Mouse (Mus musculus) ES-E14 (cell line): Measurements from ENCODE around the gene Unc13d. TPM values are rescaled to one million over a fixed set of nuclear protein-coding genes. Genes with fewer than 3 reads are reported as not detected.

ENCODE experiments used
- DNase-seq: peaks from one replicate; pipeline ENCODE4 v3.0.0-alpha.2; 2013; ENCODE audit warnings: low read depth, low spot score
- H3K27ac ChIP-seq: 2 replicates; pipeline ENCODE4 v1.5.1; 2012; ENCODE audit warnings: low read depth, mild to moderate bottlenecking, low read length, moderate library complexity, mixed read lengths; ENCODE audit not compliant: poor library complexity, insufficient read depth, severe bottlenecking
- H3K36me3 ChIP-seq: 2 replicates; pipeline ENCODE4 v1.6.1; 2012; ENCODE audit warnings: mild to moderate bottlenecking, low read length, moderate library complexity, mixed read lengths; ENCODE audit not compliant: control insufficient read depth, poor library complexity, insufficient read depth, severe bottlenecking
- H3K4me1 ChIP-seq, 2 experiments: fragments of 150-350 bp in 1 of 2; sonication (generic) in 1 of 2; 2 replicates each; pipeline ENCODE4 v1.6.1; 2012; ENCODE audit warnings: low read length in 2 of 2, mild to moderate bottlenecking in 1 of 2, mixed read lengths in 1 of 2; ENCODE audit not compliant: control insufficient read depth in 2 of 2, insufficient read depth in 2 of 2, poor library complexity in 1 of 2
- H3K4me3 ChIP-seq, 2 experiments: fragments of 150-350 bp in 1 of 2; sonication (generic) in 1 of 2; 2 replicates each; pipeline ENCODE4 v1.5.1; 2012; ENCODE audit warnings: low read length in 2 of 2, low read depth in 1 of 2, mild to moderate bottlenecking in 1 of 2, mixed read lengths in 1 of 2; ENCODE audit not compliant: insufficient read depth in 1 of 2, poor library complexity in 1 of 2, severe bottlenecking in 1 of 2
- H3K9ac ChIP-seq: 2 replicates; pipeline ENCODE4 v1.6.1; 2012; ENCODE audit warnings: low read depth, mild to moderate bottlenecking, low read length, mixed read lengths; ENCODE audit not compliant: poor library complexity, insufficient read depth, severe bottlenecking
- H3K9me3 ChIP-seq: fragments of 150-350 bp; sonication (generic); 2 replicates; pipeline ENCODE4 v1.6.1; 2012; ENCODE audit warnings: low read depth, mild to moderate bottlenecking, low read length; ENCODE audit not compliant: control insufficient read depth, insufficient read depth
- CHD2 ChIP-seq: IDR thresholded peaks from 2 replicates; pipeline ENCODE4 v1.6.1; 2014; ENCODE audit warnings: mild to moderate bottlenecking, low read depth, low read length, inconsistent platforms
- HCFC1 ChIP-seq: IDR thresholded peaks from 2 replicates; pipeline ENCODE4 v1.6.1; 2012; ENCODE audit warnings: low read length, inconsistent platforms, borderline replicate concordance; ENCODE audit not compliant: insufficient read depth
- MAFK ChIP-seq: IDR thresholded peaks from 2 replicates; pipeline ENCODE4 v1.6.1; 2014; ENCODE audit warnings: mild to moderate bottlenecking, low read depth, low read length, inconsistent platforms; ENCODE audit not compliant: insufficient read depth
- ZC3H11A ChIP-seq: IDR thresholded peaks from 2 replicates; pipeline ENCODE4 v1.6.1; 2012; ENCODE audit warnings: low read depth, mild to moderate bottlenecking, inconsistent platforms, low read length, borderline replicate concordance
- ZNF384 ChIP-seq: IDR thresholded peaks from 2 replicates; pipeline ENCODE4 v1.6.1; 2012; ENCODE audit warnings: low read depth, low read length, inconsistent platforms
- in situ Hi-C, 2 experiments: fragments of 600-800 bp; cut with MboI; formaldehyde crosslinking; loops; one replicate each; pipeline ENCODE4 v1.15.1; 2025; ENCODE audit warnings: low sequenced_read_pairs in 2 of 2, inconsistent platforms in 1 of 2; ENCODE audit not compliant: unreplicated experiment in 2 of 2
- total RNA-seq: library from RNA; depleted of rRNA; stranded (reverse); fragments of 300-350 nt; gene quantifications from 2 replicates; pipeline ENCODE4 v1.2.3, GENCODE M21; 2012

Unc13d gene
- total RNA-seq, 1 experiment = 13.3 TPM

GRCm38 (mm10) chr11:116030088-116030897 is 47.5 kb downstream of the Unc13d start, which contains the start of gene Unk:
Gene Unk, plus strand, starts transcription at chr11:116030322.
- Histone ChIP-seq H3K9ac (peak within 1 kb of the TSS; percentile 99), H3K27ac (peak within 1 kb of the TSS; percentile 99), H3K36me3 (peaks cover 6% of the 10 kb centered on the region; the same call in 1 of the 2 replicates), H3K4me1 (peaks cover 2 to 4% of the 10 kb centered on the region in 2 experiments; a peak in 1 of 4 replicates), H3K9me3 (no peaks in the 10 kb centered on the region), H3K4me3 (peak within 1 kb of the TSS; percentile 71 to 93)
- in situ Hi-C loops = no loop called here
- DNase-seq = peak; percentile 97
- TF ChIP-seq ZC3H11A (no peak), MAFK (no peak), ZNF384 (no peak), HCFC1 (peak; percentile 99), CHD2 (peak; percentile 70)

DNA sequence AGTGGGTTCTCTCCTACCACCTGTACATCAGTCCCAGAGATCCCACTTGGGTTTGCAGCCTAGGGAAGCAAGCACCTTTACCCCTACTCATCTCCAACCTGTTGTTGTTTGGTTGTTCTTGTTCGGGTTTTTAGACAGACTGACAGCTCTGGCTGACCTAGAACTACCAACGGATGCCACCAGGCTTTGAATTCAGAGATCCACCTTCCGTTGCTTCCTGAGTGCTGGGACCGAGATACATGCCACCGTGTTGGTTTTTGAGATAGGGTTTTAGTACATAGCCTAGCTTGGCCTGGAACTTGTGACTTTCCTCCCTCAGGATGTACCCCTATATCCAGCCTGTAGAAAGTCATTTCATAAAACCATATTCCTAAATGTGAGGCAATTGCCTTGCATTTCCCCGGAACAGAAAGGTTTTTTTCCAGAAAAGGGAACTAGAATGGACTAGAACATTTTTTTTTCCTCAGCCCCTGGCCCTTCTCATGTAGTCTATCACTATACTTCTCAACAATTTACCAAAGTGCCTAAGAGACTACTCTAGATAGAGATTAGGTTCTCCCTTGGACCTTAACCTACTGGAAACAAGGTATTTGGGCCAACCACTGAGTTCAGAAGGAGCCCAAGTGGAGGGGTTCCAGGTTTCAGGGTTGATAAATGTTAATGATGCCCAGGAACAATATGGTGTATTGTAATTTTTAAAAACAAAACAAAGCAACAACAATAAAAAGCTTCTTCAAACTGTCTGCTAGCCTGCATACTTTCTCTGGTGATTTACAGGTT is 48.5 kb downstream of the Unc13d start:
- no peak for DNase-seq
- Histone ChIP-seq H3K4me3 (peak overlapping the region; percentile 53 to 68; a peak in 3 of 4 replicates), H3K4me1 (peaks cover 2 to 4% of the 10 kb centered on the region in 2 experiments; a peak in 1 of 4 replicates), H3K9me3 (no peaks in the 10 kb centered on the region), H3K36me3 (no peaks in the 10 kb centered on the region), H3K9ac (peak overlapping the region; percentile 47; the same call in 1 of the 2 replicates), H3K27ac (no peak overlapping the region)
- TF ChIP-seq MAFK (no peak), HCFC1 (no peak), CHD2 (no peak), ZC3H11A (no peak), ZNF384 (no peak)
- in situ Hi-C loops = no loop called here

- no peaks in the 10 kb centered on the region for H3K9me3 ChIP-seq
- 0 out of 2 replicates have a peak overlapping the region, but pooled peaks have one; percentile 4 for H3K27ac ChIP-seq
- DNase-seq = no peak
- TF ChIP-seq MAFK = no peak
- TF ChIP-seq HCFC1 = no peak
- peak; percentile 74 for TF ChIP-seq ZNF384
- no peak for TF ChIP-seq ZC3H11A
- TF ChIP-seq CHD2 = no peak
- in situ Hi-C loops = no loop called here
- H3K36me3 ChIP-seq = peaks cover 4% of the 10 kb centered on the region
- no peak overlapping the region for H3K4me3 ChIP-seq
- no peak overlapping the region; the same call in 1 of the 2 replicates for H3K9ac ChIP-seq
- H3K4me1 ChIP-seq = peaks cover 2 to 4% of the 10 kb centered on the region in 2 experiments; a peak in 1 of 4 replicates
Measured at GRCm38 (mm10) chr11:116028177-116028865, 49.4 kb downstream of the Unc13d start.

DNA sequence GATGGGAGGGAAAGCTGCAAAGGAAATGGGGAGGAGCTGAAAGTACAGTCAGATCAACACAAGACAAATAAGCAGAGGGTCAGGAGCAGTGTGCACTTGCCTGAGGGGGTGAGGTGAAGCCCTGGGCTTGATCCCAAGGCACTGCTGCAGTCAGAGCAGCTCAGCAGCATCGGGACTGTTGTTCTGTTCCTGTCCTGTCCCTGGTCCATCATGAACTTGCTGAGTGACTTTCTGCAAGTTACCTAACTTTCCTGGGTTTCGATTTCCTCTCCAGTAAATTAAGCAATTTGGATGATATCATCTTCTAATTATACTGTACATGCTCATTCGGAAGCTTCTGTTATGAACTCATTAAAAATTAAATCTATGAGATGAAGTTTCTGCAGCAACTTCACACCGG is 50.0 kb downstream of the Unc13d start, which contains the start of gene H3f3b:
H3f3b (minus strand) TSS at position 207 of the 400 bp plus-strand sequence.
- Histone ChIP-seq H3K4me1 (peaks cover 2 to 4% of the 10 kb centered on the region in 2 experiments; a peak in 1 of 4 replicates), H3K36me3 (peaks cover 5% of the 10 kb centered on the region), H3K4me3 (no peak within 1 kb of the TSS), H3K9ac (no peak within 1 kb of the TSS; the same call in 1 of the 2 replicates), H3K9me3 (no peaks in the 10 kb centered on the region), H3K27ac (0 out of 2 replicates have a peak within 1 kb of the TSS, but pooled peaks have one; percentile 4)
- in situ Hi-C loops = no loop called here
- DNase-seq = no peak
- TF ChIP-seq CHD2 = no peak
- no peak for TF ChIP-seq MAFK
- TF ChIP-seq HCFC1 = no peak
- no peak for TF ChIP-seq ZC3H11A
- no peak for TF ChIP-seq ZNF384
